Mouse (Mus musculus): ENCODE measurements around the gene Papola.

GRCm38 (mm10) chr12:105883799-105884514, 99.5 kb downstream of the Papola start:
- TF ChIP-seq CTCF (IDR thresholded peaks at IDR 0.05; ENCODE audit: low read depth, low read length), result no peak
- TF ChIP-seq POLR2A (IDR thresholded peaks at IDR 0.05; ENCODE audit: borderline replicate concordance, low read depth, low read length), result no peak
